Mouse (Mus musculus): ENCODE data around the gene Dock9. TPM values are rescaled to one million over a fixed set of nuclear protein-coding genes. Genes with fewer than 3 reads are reported as not detected.

Dock9 gene
- polyA plus RNA-seq, 1 experiment = 2.8 TPM

GRCm38 (mm10) chr14:121731688-121732168 is 65.9 kb downstream of the Dock9 start:
- no peaks in the 10 kb centered on the region for H3K36me3 ChIP-seq (ENCODE audit: control insufficient read depth, insufficient read depth)
- H3K4me2 ChIP-seq (ENCODE audit: low read depth) = no peak overlapping the region
- no peak overlapping the region for H3K4me3 ChIP-seq
- no peak overlapping the region for H3ac ChIP-seq (ENCODE audit: control insufficient read depth, insufficient read length)
- H3K79me2 ChIP-seq (ENCODE audit: control insufficient read depth, insufficient read depth) = no peaks in the 10 kb centered on the region
- H3K27me3 ChIP-seq (ENCODE audit: control insufficient read depth, insufficient read depth, insufficient read length) = no peaks in the 10 kb centered on the region
- no peak for TF ChIP-seq MAX (IDR thresholded peaks at IDR 0.05; ENCODE audit: low read depth)
- no peak for TF ChIP-seq POLR2A (IDR thresholded peaks at IDR 0.05; ENCODE audit: insufficient read length, low read depth)
- TF ChIP-seq USF1 (IDR thresholded peaks at IDR 0.05; ENCODE audit: low read depth) = no peak
- no peak for TF ChIP-seq TCF12 (IDR thresholded peaks at IDR 0.05; ENCODE audit: insufficient read depth, poor library complexity, severe bottlenecking)
- TF ChIP-seq MYOG (IDR thresholded peaks at IDR 0.05; ENCODE audit: control insufficient read depth in 1 of 3, insufficient read depth in 1 of 3, insufficient read length in 2 of 3, low read depth in 2 of 3) = no peak
- TF ChIP-seq REST (IDR thresholded peaks at IDR 0.05; ENCODE audit: insufficient read depth, insufficient read length) = no peak
- TF ChIP-seq E2F4 (IDR thresholded peaks at IDR 0.05; ENCODE audit: insufficient read depth) = no peak
- TF ChIP-seq SRF (IDR thresholded peaks at IDR 0.05; ENCODE audit: control insufficient read depth, insufficient read length, low read depth) = no peak
- no peak for TF ChIP-seq POLR2AphosphoS2 (IDR thresholded peaks at IDR 0.05; ENCODE audit: insufficient read length, low read depth)
- TF ChIP-seq TCF3 (IDR thresholded peaks at IDR 0.05; ENCODE audit: insufficient read length, low read depth) = no peak
- no peak for TF ChIP-seq CEBPB (IDR thresholded peaks at IDR 0.05; ENCODE audit: insufficient read depth, poor library complexity, severe bottlenecking)
- TF ChIP-seq MYOD1 (IDR thresholded peaks at IDR 0.05; ENCODE audit: control insufficient read depth in 1 of 3, insufficient read length in 2 of 3, low read depth in 2 of 3) = no peak

- Histone ChIP-seq H3K36me3 (ENCODE audit: control insufficient read depth, insufficient read depth) (no peaks in the 10 kb centered on the region), H3K4me3 (no peak overlapping the region), H3K4me2 (ENCODE audit: low read depth) (no peak overlapping the region), H3K79me2 (ENCODE audit: control insufficient read depth, insufficient read depth) (no peaks in the 10 kb centered on the region), H3K27me3 (ENCODE audit: control insufficient read depth, insufficient read depth, insufficient read length) (no peaks in the 10 kb centered on the region), H3ac (ENCODE audit: control insufficient read depth, insufficient read length) (no peak overlapping the region)
- TF ChIP-seq CEBPB (IDR thresholded peaks at IDR 0.05; ENCODE audit: insufficient read depth, poor library complexity, severe bottlenecking) (no peak), SRF (IDR thresholded peaks at IDR 0.05; ENCODE audit: control insufficient read depth, insufficient read length, low read depth) (no peak), TCF3 (IDR thresholded peaks at IDR 0.05; ENCODE audit: insufficient read length, low read depth) (no peak), POLR2A (IDR thresholded peaks at IDR 0.05; ENCODE audit: insufficient read length, low read depth) (no peak), MAX (IDR thresholded peaks at IDR 0.05; ENCODE audit: low read depth) (no peak), MYOG (IDR thresholded peaks at IDR 0.05; ENCODE audit: control insufficient read depth in 1 of 3, insufficient read depth in 1 of 3, insufficient read length in 2 of 3, low read depth in 2 of 3) (no peak), POLR2AphosphoS2 (IDR thresholded peaks at IDR 0.05; ENCODE audit: insufficient read length, low read depth) (no peak), E2F4 (IDR thresholded peaks at IDR 0.05; ENCODE audit: insufficient read depth) (no peak), REST (IDR thresholded peaks at IDR 0.05; ENCODE audit: insufficient read depth, insufficient read length) (no peak), TCF12 (IDR thresholded peaks at IDR 0.05; ENCODE audit: insufficient read depth, poor library complexity, severe bottlenecking) (no peak), USF1 (IDR thresholded peaks at IDR 0.05; ENCODE audit: low read depth) (no peak), MYOD1 (IDR thresholded peaks at IDR 0.05; ENCODE audit: control insufficient read depth in 1 of 3, insufficient read length in 2 of 3, low read depth in 2 of 3) (no peak)
Observed at GRCm38 (mm10) chr14:121730966-121731365, 66.7 kb downstream of the Dock9 start.

GRCm38 (mm10) chr14:121727996-121728395 is 69.6 kb downstream of the Dock9 start:
- TF ChIP-seq TCF12 (IDR thresholded peaks at IDR 0.05; ENCODE audit: insufficient read depth, poor library complexity, severe bottlenecking) (no peak), E2F4 (IDR thresholded peaks at IDR 0.05; ENCODE audit: insufficient read depth) (no peak), SRF (IDR thresholded peaks at IDR 0.05; ENCODE audit: control insufficient read depth, insufficient read length, low read depth) (no peak), POLR2AphosphoS2 (IDR thresholded peaks at IDR 0.05; ENCODE audit: insufficient read length, low read depth) (no peak), REST (IDR thresholded peaks at IDR 0.05; ENCODE audit: insufficient read depth, insufficient read length) (no peak), USF1 (IDR thresholded peaks at IDR 0.05; ENCODE audit: low read depth) (no peak), CEBPB (IDR thresholded peaks at IDR 0.05; ENCODE audit: insufficient read depth, poor library complexity, severe bottlenecking) (no peak), MAX (IDR thresholded peaks at IDR 0.05; ENCODE audit: low read depth) (no peak), MYOG (IDR thresholded peaks at IDR 0.05; ENCODE audit: control insufficient read depth in 1 of 3, insufficient read depth in 1 of 3, insufficient read length in 2 of 3, low read depth in 2 of 3) (no peak)
- no peaks in the 10 kb centered on the region for H3K27me3 ChIP-seq (ENCODE audit: control insufficient read depth, insufficient read depth, insufficient read length)
- H3ac ChIP-seq (ENCODE audit: control insufficient read depth, insufficient read length) = no peak overlapping the region
- H3K4me2 ChIP-seq (ENCODE audit: low read depth) = no peak overlapping the region
- no peak overlapping the region for H3K4me3 ChIP-seq
- no peaks in the 10 kb centered on the region for H3K36me3 ChIP-seq (ENCODE audit: control insufficient read depth, insufficient read depth)
- no peaks in the 10 kb centered on the region for H3K79me2 ChIP-seq (ENCODE audit: control insufficient read depth, insufficient read depth)

GRCm38 (mm10) chr14:121724501-121724900 is 73.1 kb downstream of the Dock9 start:
- Histone ChIP-seq H3K4me3 (no peak overlapping the region), H3K36me3 (ENCODE audit: control insufficient read depth, insufficient read depth) (no peaks in the 10 kb centered on the region), H3K27me3 (ENCODE audit: control insufficient read depth, insufficient read depth, insufficient read length) (no peaks in the 10 kb centered on the region), H3K4me2 (ENCODE audit: low read depth) (no peak overlapping the region), H3K79me2 (ENCODE audit: control insufficient read depth, insufficient read depth) (no peaks in the 10 kb centered on the region), H3ac (ENCODE audit: control insufficient read depth, insufficient read length) (no peak overlapping the region)
- no peak for TF ChIP-seq MAX (IDR thresholded peaks at IDR 0.05; ENCODE audit: low read depth)
- no peak for TF ChIP-seq POLR2AphosphoS2 (IDR thresholded peaks at IDR 0.05; ENCODE audit: insufficient read length, low read depth)
- TF ChIP-seq TCF12 (IDR thresholded peaks at IDR 0.05; ENCODE audit: insufficient read depth, poor library complexity, severe bottlenecking) = no peak
- TF ChIP-seq SRF (IDR thresholded peaks at IDR 0.05; ENCODE audit: control insufficient read depth, insufficient read length, low read depth) = no peak
- no peak for TF ChIP-seq CEBPB (IDR thresholded peaks at IDR 0.05; ENCODE audit: insufficient read depth, poor library complexity, severe bottlenecking)
- no peak for TF ChIP-seq MYOG (IDR thresholded peaks at IDR 0.05; ENCODE audit: control insufficient read depth in 1 of 3, insufficient read depth in 1 of 3, insufficient read length in 2 of 3, low read depth in 2 of 3)
- no peak for TF ChIP-seq E2F4 (IDR thresholded peaks at IDR 0.05; ENCODE audit: insufficient read depth)
- TF ChIP-seq TCF3 (IDR thresholded peaks at IDR 0.05; ENCODE audit: insufficient read length, low read depth) = no peak
- TF ChIP-seq REST (IDR thresholded peaks at IDR 0.05; ENCODE audit: insufficient read depth, insufficient read length) = no peak
- TF ChIP-seq POLR2A (IDR thresholded peaks at IDR 0.05; ENCODE audit: insufficient read length, low read depth) = no peak
- no peak for TF ChIP-seq MYOD1 (IDR thresholded peaks at IDR 0.05; ENCODE audit: control insufficient read depth in 1 of 3, insufficient read length in 2 of 3, low read depth in 2 of 3)
- TF ChIP-seq USF1 (IDR thresholded peaks at IDR 0.05; ENCODE audit: low read depth) = no peak

Measured in myocyte (in vitro differentiated cells).